In genomic region chr12:110696173-110696974, GRCm38 (mm10) we compare ENCODE assay signal across 8 mouse cellular contexts. TPM values are rescaled to one million over a fixed set of nuclear protein-coding genes. Genes with fewer than 3 reads are reported as not detected.
DNase-seq lines count a peak whose midpoint lies in the region; ATAC-seq lines count a peak whose summit lies in the region.

No protein-coding gene starts in this region.

- H3K27me3 ChIP-seq in hindbrain, embryonic 13.5 days, result no peaks in the 10 kb centered on the region

- peak overlapping the region; percentile 99 for H3K9ac ChIP-seq in hindbrain, embryonic 13.5 days

- under 1% methylated on average over 88 of the region's 89 CpGs for WGBS in hindbrain, embryonic 13.5 days

- H3K27ac ChIP-seq in hindbrain, embryonic 13.5 days, result peak overlapping the region; percentile 99

- H3K36me3 ChIP-seq in hindbrain, embryonic 13.5 days, result peaks cover 25% of the 10 kb centered on the region

- no peaks in the 10 kb centered on the region for H3K9me3 ChIP-seq in hindbrain, embryonic 13.5 days

- peak; percentile 97 for ATAC-seq in hindbrain, embryonic 13.5 days (ENCODE audit: low FRiP score)

- peak; percentile 99 for DNase-seq in Muller cell, postnatal 12 days (ENCODE audit: inconsistent ontology term)
- DNase-seq in cerebellum, adult 9-11 months, result peak; percentile 99
- peak; percentile 96 to 99 for DNase-seq in frontal cortex, postnatal 10 days (ENCODE audit: low spot score in 2 of 2)
- peak; percentile 99 for DNase-seq in layer of hippocampus, postnatal 25 days (ENCODE audit: extremely low spot score in 1 of 2, low spot score in 1 of 2)
- DNase-seq in lung, postnatal 25 days (ENCODE audit: low spot score), result peak; percentile 98
- peak; percentile 98 for DNase-seq in retina, embryonic 14.5 days (ENCODE audit: low spot score)
- DNase-seq in thymus, postnatal 4 days, result peak; percentile 99

- H3K4me1 ChIP-seq in hindbrain, embryonic 13.5 days (replicated peaks), result peaks cover 24% of the 10 kb centered on the region

- H3K4me3 ChIP-seq in hindbrain, embryonic 13.5 days, result peak overlapping the region; percentile 97

- H3K4me2 ChIP-seq in hindbrain, embryonic 13.5 days, result peak overlapping the region; percentile 75

RNA-seq across cellular contexts. Expression of gene Hsp90aa1, which starts 6.2 kb away (rescaled TPM):
- 1,449 and 1,487 TPM in 2 replicates for polyA plus RNA-seq in hindbrain, embryonic 13.5 days (2015; fragmentation: Nextera tagmentation; extraction: Ambion mirVana)
- 100 to 1,000 TPM; 874 to 929 TPM for total RNA-seq in layer of hippocampus, postnatal 25 days (2021)

RNA-seq across cellular contexts. Expression of gene 1700001K19Rik, which starts 14.0 kb away (rescaled TPM):
- polyA plus RNA-seq in hindbrain, embryonic 13.5 days (2015; fragmentation: Nextera tagmentation; extraction: Ambion mirVana), result 0.35 and 0.40 TPM in 2 replicates
- not detected for total RNA-seq in layer of hippocampus, postnatal 25 days (2021)

RNA-seq across cellular contexts. Expression of gene Wdr20, which starts 41.4 kb away (rescaled TPM):
- polyA plus RNA-seq in hindbrain, embryonic 13.5 days (2015; fragmentation: Nextera tagmentation; extraction: Ambion mirVana), result 26.0 and 26.3 TPM in 2 replicates
- total RNA-seq in layer of hippocampus, postnatal 25 days (2021), result 10 to 100 TPM; 38.8 to 41.6 TPM

Comparison
In these comparisons a context has a peak if more than half of its experiments do, and no peak if none do; other contexts are left out.
1. Peak in every context shown above with its lines: DNase-seq, ATAC-seq, H3K4me3 ChIP-seq and H3K27ac ChIP-seq.